Mouse (Mus musculus): ENCODE results near the gene Gpn1. TPM values are rescaled to one million over a fixed set of nuclear protein-coding genes. Genes with fewer than 3 reads are reported as not detected.

Gene Gpn1
- polyA plus RNA-seq (2015; fragmentation: Nextera tagmentation; extraction: Ambion mirVana) = 85.4 and 92.1 TPM in 2 replicates

DNA sequence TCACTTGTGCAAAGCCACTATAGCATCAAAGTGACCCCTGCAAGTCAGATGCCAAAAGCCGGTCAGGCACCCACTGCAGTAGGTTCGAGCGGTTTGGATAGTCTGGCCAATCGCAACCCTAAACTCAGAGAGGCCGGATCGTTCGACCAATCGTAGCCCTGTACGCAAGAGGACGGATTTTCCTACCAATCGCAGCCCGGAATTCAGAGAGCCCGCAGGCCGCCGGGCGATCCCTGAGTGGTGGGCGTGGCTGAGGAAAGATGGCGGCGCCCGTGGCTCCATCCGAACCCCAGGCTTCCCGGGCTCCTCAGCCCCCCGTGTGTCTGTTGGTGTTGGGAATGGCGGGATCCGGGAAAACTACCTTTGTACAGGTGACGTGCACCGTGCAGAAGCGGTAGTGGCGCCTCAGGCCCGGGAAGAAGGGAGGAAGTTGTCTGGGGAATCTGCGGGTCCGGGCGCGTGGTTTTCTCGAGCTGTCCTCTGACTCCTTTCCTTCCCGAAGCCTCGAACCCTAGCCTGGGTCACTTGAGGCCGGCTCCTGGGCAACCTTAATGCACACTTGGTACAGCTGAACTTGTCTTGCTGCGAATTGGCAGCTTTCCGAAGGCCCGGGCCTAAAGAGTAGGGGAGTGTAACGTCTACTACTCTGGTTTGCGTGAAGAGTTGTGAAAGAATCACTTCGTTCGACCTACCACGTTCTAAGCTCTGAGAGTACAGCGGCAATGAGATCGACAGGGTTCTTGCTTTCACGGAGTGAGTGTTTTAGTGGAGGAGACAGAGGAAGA is at the start of gene Gpn1:
Gene Gpn1 (plus strand): TSS at position 229 of the 785 bp plus-strand sequence.
- peak within 1 kb of the TSS; percentile 58; the same call in 1 of the 2 replicates for H3K27ac ChIP-seq (ENCODE audit: low read depth, low read length)
- H3K27me3 ChIP-seq (replicated peaks; ENCODE audit: control insufficient read depth, insufficient read depth, low read length) = no peaks in the 10 kb centered on the region
- under 1% methylated on average over 49 of the region's 49 CpGs for whole genome bisulfite sequencing
- peak within 1 kb of the TSS; percentile 82 for H3K9ac ChIP-seq (ENCODE audit: low read depth, low read length)
- peak; percentile 100 for ATAC-seq
- H3K4me1 ChIP-seq (ENCODE audit: control insufficient read depth, insufficient read depth, low read depth, low read length) = peaks cover 9% of the 10 kb centered on the region
- peaks cover 10% of the 10 kb centered on the region; the same call in 1 of the 2 replicates for H3K36me3 ChIP-seq (ENCODE audit: control insufficient read depth, insufficient read depth, low read length)
- H3K4me3 ChIP-seq (ENCODE audit: low read length) = peak within 1 kb of the TSS; percentile 82
- H3K9me3 ChIP-seq (ENCODE audit: control insufficient read depth, low read length) = no peaks in the 10 kb centered on the region
- peak within 1 kb of the TSS; percentile 88 for H3K4me2 ChIP-seq (ENCODE audit: low read length)

- no peaks in the 10 kb centered on the region for H3K27me3 ChIP-seq (replicated peaks; ENCODE audit: control insufficient read depth, insufficient read depth, low read length)
- H3K9ac ChIP-seq (ENCODE audit: low read depth, low read length) = no peak overlapping the region
- H3K27ac ChIP-seq (ENCODE audit: low read depth, low read length) = no peak overlapping the region
- H3K36me3 ChIP-seq (ENCODE audit: control insufficient read depth, insufficient read depth, low read length) = no peaks in the 10 kb centered on the region
- no peak for ATAC-seq
- H3K4me3 ChIP-seq (ENCODE audit: low read length) = no peak overlapping the region
- WGBS = 95% methylated on average over 2 of the region's 2 CpGs
- no peak overlapping the region for H3K4me2 ChIP-seq (ENCODE audit: low read length)
- peaks cover 14% of the 10 kb centered on the region for H3K4me1 ChIP-seq (ENCODE audit: control insufficient read depth, insufficient read depth, low read depth, low read length)
- no peaks in the 10 kb centered on the region for H3K9me3 ChIP-seq (ENCODE audit: control insufficient read depth, low read length)
These were observed 43.2 kb upstream of the Gpn1 start for GRCm38 (mm10) chr5:31451336-31451735.

GRCm38 (mm10) chr5:31451878-31452561 is 42.5 kb upstream of the Gpn1 start, which contains the start of gene Zfp512:
Gene Zfp512 (plus strand): TSS chr5:31452431.
- 6% methylated on average over 23 of the region's 23 CpGs for WGBS

DNA sequence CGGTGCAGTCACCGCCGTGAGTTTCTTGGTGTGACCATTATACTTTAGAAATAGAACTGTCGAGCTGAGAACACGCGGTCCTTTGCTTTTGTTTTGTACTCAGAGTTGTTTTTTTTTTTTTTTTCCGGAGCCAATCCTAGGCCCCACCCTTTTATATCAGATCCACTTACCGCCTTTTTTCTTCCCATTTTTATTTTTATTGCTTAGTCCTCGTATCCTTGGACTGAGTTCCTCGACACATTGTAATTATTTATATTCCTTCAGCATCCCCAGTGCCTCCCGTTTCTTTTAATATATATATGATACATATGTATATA is 42.0 kb upstream of the Gpn1 start:
- under 1% methylated on average over 11 of the region's 11 CpGs for WGBS
- Histone ChIP-seq H3K27ac (ENCODE audit: low read depth, low read length) (no peak overlapping the region), H3K36me3 (ENCODE audit: control insufficient read depth, insufficient read depth, low read length) (no peaks in the 10 kb centered on the region), H3K4me2 (ENCODE audit: low read length) (peak overlapping the region; percentile 83), H3K9ac (ENCODE audit: low read depth, low read length) (peak overlapping the region; percentile 64), H3K4me3 (ENCODE audit: low read length) (peak overlapping the region; percentile 54), H3K4me1 (ENCODE audit: control insufficient read depth, insufficient read depth, low read depth, low read length) (peaks cover 14% of the 10 kb centered on the region), H3K27me3 (replicated peaks; ENCODE audit: control insufficient read depth, insufficient read depth, low read length) (no peaks in the 10 kb centered on the region), H3K9me3 (ENCODE audit: control insufficient read depth, low read length) (no peaks in the 10 kb centered on the region)
- ATAC-seq = no peak

More at GRCm38 (mm10) chr5:31451878-31452561, 42.5 kb upstream of the Gpn1 start, which contains the start of gene Zfp512:
- ATAC-seq = peak; percentile 100
- H3K9me3 ChIP-seq (ENCODE audit: control insufficient read depth, low read length) = no peaks in the 10 kb centered on the region
- peaks cover 14% of the 10 kb centered on the region for H3K4me1 ChIP-seq (ENCODE audit: control insufficient read depth, insufficient read depth, low read depth, low read length)
- no peaks in the 10 kb centered on the region for H3K27me3 ChIP-seq (replicated peaks; ENCODE audit: control insufficient read depth, insufficient read depth, low read length)
- H3K4me2 ChIP-seq (ENCODE audit: low read length) = peak within 1 kb of the TSS; percentile 83
- peak within 1 kb of the TSS; percentile 67 for H3K9ac ChIP-seq (ENCODE audit: low read depth, low read length)
- no peaks in the 10 kb centered on the region for H3K36me3 ChIP-seq (ENCODE audit: control insufficient read depth, insufficient read depth, low read length)
- peak within 1 kb of the TSS; percentile 54 for H3K4me3 ChIP-seq (ENCODE audit: low read length)
- H3K27ac ChIP-seq (ENCODE audit: low read depth, low read length) = peak within 1 kb of the TSS; percentile 45; the same call in 1 of the 2 replicates

GRCm38 (mm10) chr5:31452886-31453410 is 41.6 kb upstream of the Gpn1 start:
- Histone ChIP-seq H3K27ac (ENCODE audit: low read depth, low read length) (no peak overlapping the region), H3K4me3 (ENCODE audit: low read length) (peak overlapping the region; percentile 54), H3K36me3 (ENCODE audit: control insufficient read depth, insufficient read depth, low read length) (no peaks in the 10 kb centered on the region), H3K4me1 (ENCODE audit: control insufficient read depth, insufficient read depth, low read depth, low read length) (peaks cover 14% of the 10 kb centered on the region), H3K9me3 (ENCODE audit: control insufficient read depth, low read length) (no peaks in the 10 kb centered on the region), H3K27me3 (replicated peaks; ENCODE audit: control insufficient read depth, insufficient read depth, low read length) (no peaks in the 10 kb centered on the region), H3K4me2 (ENCODE audit: low read length) (peak overlapping the region; percentile 83), H3K9ac (ENCODE audit: low read depth, low read length) (peak overlapping the region; percentile 67)
- no peak for ATAC-seq
- WGBS = 15% methylated on average over 7 of the region's 7 CpGs

DNA sequence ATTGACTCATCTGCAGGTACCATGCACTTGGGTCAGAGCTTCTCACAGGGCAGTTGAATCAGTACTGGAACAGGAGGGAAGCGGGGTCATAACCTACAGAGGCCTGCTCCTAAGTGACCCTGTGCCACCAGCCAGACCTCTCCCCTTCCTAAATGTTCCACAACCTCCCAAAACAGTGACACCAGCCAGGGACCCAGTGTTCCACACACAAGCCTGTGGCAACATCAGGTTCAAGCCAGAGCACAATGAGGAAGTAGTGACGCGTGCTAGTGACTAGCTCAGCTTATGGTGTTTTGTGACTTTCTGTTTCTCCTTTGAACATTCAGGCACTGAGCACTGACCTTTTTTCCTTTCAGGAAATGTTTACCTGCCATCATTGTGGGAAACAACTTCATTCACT is 26.7 kb upstream of the Gpn1 start:
- Histone ChIP-seq H3K4me2 (ENCODE audit: low read length) (no peak overlapping the region), H3K4me1 (ENCODE audit: control insufficient read depth, insufficient read depth, low read depth, low read length) (no peaks in the 10 kb centered on the region), H3K27me3 (replicated peaks; ENCODE audit: control insufficient read depth, insufficient read depth, low read length) (no peaks in the 10 kb centered on the region), H3K9me3 (ENCODE audit: control insufficient read depth, low read length) (no peaks in the 10 kb centered on the region), H3K36me3 (ENCODE audit: control insufficient read depth, insufficient read depth, low read length) (peaks cover 44% of the 10 kb centered on the region), H3K27ac (ENCODE audit: low read depth, low read length) (no peak overlapping the region), H3K9ac (ENCODE audit: low read depth, low read length) (no peak overlapping the region), H3K4me3 (ENCODE audit: low read length) (no peak overlapping the region)
- no peak for ATAC-seq
- WGBS = 92% methylated on average over 3 of the region's 3 CpGs

GRCm38 (mm10) chr5:31469711-31470110 is 24.8 kb upstream of the Gpn1 start:
- Histone ChIP-seq H3K27ac (ENCODE audit: low read depth, low read length) (no peak overlapping the region), H3K4me2 (ENCODE audit: low read length) (no peak overlapping the region), H3K27me3 (replicated peaks; ENCODE audit: control insufficient read depth, insufficient read depth, low read length) (no peaks in the 10 kb centered on the region), H3K36me3 (ENCODE audit: control insufficient read depth, insufficient read depth, low read length) (peaks cover 59% of the 10 kb centered on the region), H3K9me3 (ENCODE audit: control insufficient read depth, low read length) (no peaks in the 10 kb centered on the region), H3K4me1 (ENCODE audit: control insufficient read depth, insufficient read depth, low read depth, low read length) (no peaks in the 10 kb centered on the region), H3K4me3 (ENCODE audit: low read length) (no peak overlapping the region), H3K9ac (ENCODE audit: low read depth, low read length) (no peak overlapping the region)
- WGBS = 93% methylated on average over 6 of the region's 6 CpGs
- ATAC-seq = no peak

- peaks cover 59% of the 10 kb centered on the region for H3K36me3 ChIP-seq (ENCODE audit: control insufficient read depth, insufficient read depth, low read length)
- no peak for ATAC-seq
- no peak overlapping the region for H3K9ac ChIP-seq (ENCODE audit: low read depth, low read length)
- H3K27me3 ChIP-seq (replicated peaks; ENCODE audit: control insufficient read depth, insufficient read depth, low read length) = no peaks in the 10 kb centered on the region
- H3K27ac ChIP-seq (ENCODE audit: low read depth, low read length) = no peak overlapping the region
- H3K4me3 ChIP-seq (ENCODE audit: low read length) = no peak overlapping the region
- H3K4me2 ChIP-seq (ENCODE audit: low read length) = no peak overlapping the region
- no peaks in the 10 kb centered on the region for H3K4me1 ChIP-seq (ENCODE audit: control insufficient read depth, insufficient read depth, low read depth, low read length)
- no peaks in the 10 kb centered on the region for H3K9me3 ChIP-seq (ENCODE audit: control insufficient read depth, low read length)
- WGBS = 78% methylated on average over 7 of the region's 7 CpGs
These were observed 24.2 kb upstream of the Gpn1 start for GRCm38 (mm10) chr5:31470334-31470733.

DNA sequence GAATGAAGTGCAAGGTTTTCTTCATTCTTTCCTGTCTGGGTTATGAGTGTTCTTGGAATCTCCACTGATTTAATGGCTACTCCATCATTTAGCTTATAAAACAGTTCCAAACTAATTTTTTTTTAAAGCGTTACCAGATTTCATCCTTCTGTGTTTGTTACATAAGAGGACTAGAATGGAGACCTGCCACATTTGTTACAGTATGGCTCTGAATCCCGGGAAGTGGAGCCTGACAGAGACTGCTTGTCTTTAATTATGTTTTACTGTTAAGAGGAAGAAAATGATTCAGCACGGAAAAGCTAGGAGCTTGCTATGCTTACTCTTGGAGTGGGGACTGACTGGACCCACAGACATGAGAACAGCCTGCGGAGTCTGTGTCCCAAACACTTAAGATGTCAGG is 14.0 kb upstream of the Gpn1 start:
- H3K36me3 ChIP-seq (ENCODE audit: control insufficient read depth, insufficient read depth, low read length) = peaks cover 49% of the 10 kb centered on the region
- no peaks in the 10 kb centered on the region for H3K4me1 ChIP-seq (ENCODE audit: control insufficient read depth, insufficient read depth, low read depth, low read length)
- no peak overlapping the region for H3K9ac ChIP-seq (ENCODE audit: low read depth, low read length)
- 96% methylated on average over 4 of the region's 4 CpGs for WGBS
- no peak overlapping the region for H3K4me2 ChIP-seq (ENCODE audit: low read length)
- no peaks in the 10 kb centered on the region for H3K27me3 ChIP-seq (replicated peaks; ENCODE audit: control insufficient read depth, insufficient read depth, low read length)
- no peak overlapping the region for H3K4me3 ChIP-seq (ENCODE audit: low read length)
- H3K9me3 ChIP-seq (ENCODE audit: control insufficient read depth, low read length) = no peaks in the 10 kb centered on the region
- ATAC-seq = no peak
- H3K27ac ChIP-seq (ENCODE audit: low read depth, low read length) = no peak overlapping the region
